Mouse (Mus musculus) MN1 (cell line): Measurements from ENCODE around the gene Tmem221.
"Not testable (repeated sequence)": the region's sequence is repeated elsewhere in the genome, so short reads cannot be mapped to it uniquely, and the experiment has no call there.

ENCODE experiments used
- DNase-seq: peaks from one replicate; pipeline ENCODE4 v3.0.0-alpha.2; 2016; ENCODE audit warnings: low spot score

Tmem221 gene

DNA sequence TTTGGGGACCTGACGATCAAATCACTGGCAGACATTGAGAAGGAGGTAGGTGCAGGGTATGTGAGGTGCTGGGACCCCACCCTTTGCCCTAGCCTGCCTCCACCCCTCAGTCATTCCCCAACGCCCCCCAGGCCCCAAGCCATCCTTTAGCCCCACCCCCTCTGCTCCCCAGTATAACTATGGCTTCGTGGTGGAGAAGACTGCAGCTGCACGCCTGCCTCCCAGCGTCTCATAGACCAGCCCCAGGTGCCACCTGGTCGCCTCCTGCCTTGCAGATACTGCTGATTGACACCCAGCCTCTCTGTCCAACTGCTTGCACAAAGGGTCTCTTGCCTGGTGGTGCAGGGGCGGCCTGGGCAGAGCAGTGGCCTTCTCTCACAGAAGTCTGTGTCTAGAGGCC, 11.1 kb downstream of the Tmem221 start:
- DNase-seq = no peak

DNA sequence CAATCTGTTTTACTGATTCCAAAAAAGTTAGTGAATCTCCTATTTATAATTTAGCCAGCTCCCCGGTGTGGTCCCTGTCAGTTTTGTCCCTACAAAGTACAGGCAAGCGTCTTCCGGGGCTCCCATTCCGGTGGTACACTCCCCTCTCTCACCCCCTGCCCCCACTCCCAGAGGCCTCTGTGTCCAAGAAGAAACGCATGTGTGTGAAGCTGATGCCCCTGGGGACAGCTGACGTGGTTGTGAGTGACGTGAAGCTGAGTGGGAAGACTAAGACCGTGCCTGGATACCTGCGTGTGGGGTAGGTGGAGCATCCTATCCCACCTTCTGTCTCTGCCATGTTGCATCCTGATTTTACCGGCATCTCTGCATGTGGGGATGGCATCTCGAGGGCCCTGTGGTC, 13.6 kb downstream of the Tmem221 start:
- DNase-seq = no peak

DNA sequence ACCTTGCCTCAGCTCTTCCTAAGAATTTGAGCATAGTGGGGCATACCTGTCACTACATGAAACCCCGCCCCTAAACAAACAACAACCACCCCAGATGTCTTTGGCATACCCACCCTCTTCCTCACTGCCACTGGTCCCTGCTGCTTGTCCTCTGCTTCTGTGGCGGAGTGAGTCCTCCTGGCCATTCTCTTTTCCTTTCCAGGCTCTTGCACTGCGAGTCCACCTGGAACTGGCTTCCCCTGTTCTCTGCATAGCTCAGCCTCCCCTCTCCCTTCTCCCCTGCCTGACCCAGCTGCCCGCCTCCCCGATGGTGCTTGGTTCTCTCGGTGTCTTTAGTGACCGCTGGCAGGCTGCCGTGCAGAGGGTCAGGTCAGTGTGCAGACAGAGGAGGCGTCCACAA, 14.9 kb downstream of the Tmem221 start:
- no peak for DNase-seq

- DNase-seq = peak; percentile 100
Measured at GRCm38 (mm10) chr8:71542632-71543343, 15.9 kb downstream of the Tmem221 start, which contains the start of gene Mvb12a. Mvb12a (plus strand) TSS chr8:71542922.

- DNase-seq = peak; percentile 94
Measured at GRCm38 (mm10) chr8:71537028-71537867, 21.4 kb downstream of the Tmem221 start, which contains the start of gene Bst2. Bst2 (minus strand) TSS chr8:71537456.

- DNase-seq = peak; percentile 54
Measured at GRCm38 (mm10) chr8:71535663-71536062, 23.0 kb downstream of the Tmem221 start.

GRCm38 (mm10) chr8:71534263-71534810, 24.3 kb downstream of the Tmem221 start:
- DNase-seq = no peak

DNA sequence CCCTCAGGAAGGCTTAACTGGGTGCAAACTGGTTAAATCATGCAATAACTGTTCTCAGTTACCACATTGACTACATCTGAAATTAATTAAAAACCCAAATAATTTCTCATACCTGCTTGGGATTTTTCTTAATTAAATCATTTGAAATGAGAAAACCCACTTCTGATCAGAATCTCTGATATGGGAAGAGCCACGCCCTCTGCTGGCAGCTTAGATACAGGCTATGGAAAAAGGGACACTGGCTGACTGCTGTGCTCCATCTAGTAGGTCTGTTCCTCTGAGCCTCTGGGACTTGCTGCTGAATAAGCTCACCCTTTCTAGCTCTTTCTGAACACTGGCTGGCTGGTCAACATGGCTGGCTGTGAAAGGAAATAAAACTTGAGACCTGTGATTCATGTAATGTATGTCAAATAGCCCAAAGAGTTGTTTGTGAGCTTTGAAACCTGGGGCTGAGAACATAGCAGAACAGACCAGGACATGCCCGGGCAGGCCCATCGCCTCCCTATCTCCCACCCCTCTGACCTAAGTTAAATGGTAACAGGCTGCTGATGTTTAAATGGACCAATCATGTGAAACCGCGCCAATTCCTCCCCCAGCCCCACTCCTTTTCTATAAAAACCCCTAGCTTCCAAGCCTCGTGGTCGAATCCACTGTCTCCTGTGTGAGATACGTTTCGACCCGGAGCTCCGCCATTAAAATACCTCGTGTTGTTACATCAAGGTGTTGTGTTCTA, 27.8 kb downstream of the Tmem221 start:
- not testable (repeated sequence) for DNase-seq

DNA sequence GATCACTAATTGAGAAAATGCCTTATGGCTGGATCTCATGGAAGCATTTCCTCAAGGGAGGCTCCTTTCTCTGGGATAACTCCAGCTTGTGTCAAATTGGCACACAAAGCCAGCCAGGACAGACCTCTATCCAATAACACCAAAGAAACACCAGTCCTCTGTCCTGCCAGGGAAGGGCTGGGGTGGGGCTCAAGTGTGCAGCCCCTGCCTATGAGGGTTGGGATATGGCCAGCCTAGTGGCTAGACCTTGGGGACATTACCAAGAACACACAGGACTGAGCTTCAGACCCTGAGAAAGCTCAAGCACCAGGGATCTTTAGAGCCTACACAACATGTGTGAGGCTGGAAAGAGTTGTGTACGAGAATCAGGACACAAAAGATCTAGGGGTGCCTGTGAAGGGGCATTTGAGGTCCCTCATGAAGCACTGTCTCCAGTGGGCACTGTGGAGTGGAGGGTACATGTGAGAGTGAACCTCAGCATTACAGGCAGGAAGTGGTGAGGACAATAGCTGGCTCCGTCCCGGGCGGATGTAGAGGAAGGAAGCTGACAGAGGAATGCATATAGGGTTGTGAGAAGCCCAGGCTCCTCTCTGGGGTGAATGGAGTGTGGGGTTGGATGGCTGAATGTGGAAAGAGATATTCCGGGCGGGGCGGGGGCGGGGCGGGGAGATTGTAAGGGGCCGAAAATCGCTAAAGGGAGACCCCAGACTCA, 30.2 kb downstream of the Tmem221 start:
- DNase-seq = no peak

GRCm38 (mm10) chr8:71527162-71527870, 31.4 kb downstream of the Tmem221 start:
- DNase-seq = no peak

- DNase-seq = no peak
Measured at GRCm38 (mm10) chr8:71526272-71526671, 32.4 kb downstream of the Tmem221 start.

DNA sequence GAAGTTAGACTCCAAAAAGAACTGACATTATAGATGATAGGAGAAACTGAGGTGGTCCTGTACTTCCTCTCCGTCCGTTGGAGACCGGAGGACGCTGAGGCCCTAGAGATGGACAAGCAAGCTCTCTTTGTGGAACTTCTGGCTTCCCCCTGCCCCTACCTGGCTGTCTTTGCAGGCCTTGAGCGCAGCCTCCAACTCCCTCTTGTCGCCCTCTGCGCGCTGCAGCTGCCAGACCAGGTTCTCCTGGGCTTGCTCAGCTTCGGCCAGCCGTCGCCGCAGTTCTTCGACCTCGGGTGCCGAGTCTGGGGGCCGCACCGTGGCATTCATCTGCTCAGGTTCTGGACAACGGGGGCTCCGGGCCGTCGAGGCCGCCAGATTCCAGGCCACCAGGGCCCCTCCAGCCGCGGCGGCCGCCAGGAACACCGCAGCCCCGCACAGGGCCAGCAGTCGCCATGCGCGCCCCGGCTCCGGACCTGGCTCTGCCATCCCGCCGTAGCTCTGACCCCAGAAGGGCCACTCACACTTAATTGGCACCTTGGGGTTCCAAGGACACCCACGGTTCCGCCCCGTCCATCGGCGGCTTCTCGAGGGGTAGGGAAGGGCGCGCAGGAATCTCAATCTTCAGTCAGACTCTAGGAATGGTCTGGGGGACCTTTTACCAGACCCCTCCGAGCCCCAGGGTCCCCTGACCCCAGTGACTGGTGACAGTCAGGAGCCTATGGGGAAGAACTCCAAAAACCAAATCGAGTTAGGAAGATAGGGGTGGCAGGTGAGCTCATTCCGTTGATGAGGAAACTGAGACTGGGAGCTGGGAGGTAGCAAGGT, 33.2 kb downstream of the Tmem221 start, which contains the start of gene Ccdc194:
Ccdc194 (minus strand) TSS at position 486 of the 825 bp plus-strand sequence.
- no peak for DNase-seq

DNA sequence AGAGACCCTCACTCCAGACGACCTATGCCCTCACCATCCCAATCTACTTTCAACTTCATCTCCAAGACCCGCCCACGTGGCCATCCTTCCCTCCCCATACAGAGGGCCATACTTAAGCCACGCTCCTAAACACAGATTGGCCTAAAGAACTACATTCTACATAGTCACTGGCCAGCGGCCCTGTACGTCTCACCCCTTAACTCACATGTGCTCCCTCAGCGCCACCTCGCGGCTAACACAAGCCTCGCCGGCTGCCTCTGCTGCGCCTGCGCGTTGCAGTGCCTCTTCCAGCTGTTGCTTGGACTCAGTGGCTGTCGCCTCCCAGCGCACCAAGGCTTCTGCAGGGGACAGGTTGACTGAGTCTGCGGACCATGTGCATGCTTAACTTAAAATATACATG, 37.0 kb downstream of the Tmem221 start:
- DNase-seq = peak; percentile 99

DNA sequence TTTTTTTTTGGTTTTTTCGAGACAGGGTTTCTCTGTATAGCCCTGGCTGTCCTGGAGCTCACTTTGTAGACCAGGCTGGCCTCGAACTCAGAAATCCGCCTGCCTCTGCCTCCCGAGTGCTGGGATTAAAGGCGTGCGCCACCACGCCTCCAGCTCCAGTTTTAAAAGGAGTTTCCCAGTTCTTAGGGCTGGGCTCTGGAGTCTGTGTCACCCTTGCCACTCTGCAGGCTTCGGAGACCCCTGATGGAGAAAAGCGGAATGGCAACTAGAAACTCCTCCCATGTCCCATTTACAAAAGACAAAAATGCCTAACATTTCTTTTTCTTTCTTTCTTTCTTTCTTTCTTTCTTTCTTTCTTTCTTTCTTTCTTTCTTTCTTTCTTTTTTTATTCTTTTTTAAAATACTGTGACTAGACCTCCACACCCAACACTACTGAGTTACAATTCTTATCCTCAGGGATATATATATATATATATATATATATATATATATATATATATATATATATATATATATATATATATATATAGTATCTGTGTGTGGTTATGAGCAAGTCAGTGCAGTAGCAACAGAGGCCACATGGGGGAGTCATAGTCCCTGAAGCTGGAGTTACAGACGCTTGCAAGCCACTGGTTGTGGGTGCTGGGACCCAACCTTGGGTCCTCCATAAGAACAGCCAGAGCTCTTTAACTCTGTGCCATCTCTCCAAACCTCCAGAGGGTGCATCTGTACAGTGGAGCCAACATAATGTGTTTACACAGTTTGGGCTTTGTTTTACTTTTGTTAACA, 39.4 kb downstream of the Tmem221 start:
- DNase-seq = peak; percentile 90

DNA sequence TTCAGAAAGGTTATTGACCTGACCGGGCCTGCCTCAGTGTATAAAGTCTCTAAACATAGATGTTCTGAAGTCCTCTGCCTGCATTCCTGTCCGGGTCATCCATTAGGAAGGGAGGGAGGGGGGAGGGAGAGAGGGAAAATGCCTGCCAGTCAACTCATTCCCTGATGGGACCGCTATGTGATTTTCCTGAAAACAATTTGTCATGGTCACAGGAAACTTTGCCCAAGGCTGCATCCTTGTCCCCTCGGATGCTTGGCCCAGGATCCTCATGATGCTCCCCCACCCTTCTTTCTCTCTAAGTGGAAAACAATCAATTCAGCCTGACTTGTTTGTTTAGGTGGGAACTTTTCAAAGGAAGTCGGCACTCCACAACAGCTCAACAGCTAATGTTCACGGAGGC, 41.9 kb downstream of the Tmem221 start:
- no peak for DNase-seq

DNA sequence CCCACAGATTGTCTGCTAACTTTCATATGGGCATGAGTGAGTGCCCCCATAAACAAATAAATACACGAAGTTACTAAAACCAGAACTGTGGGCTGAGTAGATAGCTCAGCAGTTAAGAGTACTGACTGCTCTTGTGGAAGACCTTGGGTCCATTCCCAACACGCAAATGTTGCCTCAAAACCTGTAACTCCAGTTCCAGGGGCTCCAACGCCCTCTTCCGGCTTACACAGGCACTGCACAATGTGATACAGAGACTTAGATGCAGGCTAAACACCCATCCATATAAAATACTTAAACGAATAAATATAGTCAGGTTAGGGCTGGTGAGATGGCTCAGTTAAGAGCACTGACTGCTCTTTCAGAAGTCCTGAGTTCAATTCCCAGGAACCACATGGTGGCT, 43.6 kb downstream of the Tmem221 start:
- no peak for DNase-seq

- DNase-seq = no peak
Measured at GRCm38 (mm10) chr8:71513018-71513754, 45.5 kb downstream of the Tmem221 start.

DNA sequence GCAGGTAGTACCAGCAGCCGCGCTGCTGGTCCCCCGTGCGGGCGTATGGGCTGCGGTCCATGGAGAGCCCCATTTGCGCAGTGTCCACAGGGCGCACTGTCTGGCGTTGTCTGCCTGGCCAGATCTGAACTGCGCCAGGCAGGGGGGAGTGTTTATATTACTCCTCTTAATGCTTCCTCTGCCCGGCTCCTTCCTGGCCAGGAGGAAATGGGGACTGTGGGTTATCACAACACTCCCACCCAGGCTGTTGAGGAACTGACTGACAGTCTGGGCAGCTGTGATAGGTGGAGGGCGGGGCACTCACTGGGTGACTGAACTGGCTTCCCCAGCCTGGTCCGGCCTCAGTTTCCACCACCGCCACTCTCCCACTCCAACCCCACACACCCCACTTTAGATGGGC, 47.0 kb downstream of the Tmem221 start, which contains the start of gene Plvap:
Plvap (minus strand) TSS at position 109 of the 400 bp plus-strand sequence.
- no peak for DNase-seq
